Mouse (Mus musculus): ENCODE results near the gene Man2c1. TPM values are rescaled to one million over a fixed set of nuclear protein-coding genes. Genes with fewer than 3 reads are reported as not detected.
A peak's percentile ranks its signal among the peaks of the same experiment; 100 is the strongest.

Gene Man2c1
- total RNA-seq, 2 experiments from 2014 or later, result 48.9 to 61.6 TPM

GRCm38 (mm10) chr9:57157499-57157898, 27.0 kb downstream of the Man2c1 start:
- DNase-seq, result no peak

DNA sequence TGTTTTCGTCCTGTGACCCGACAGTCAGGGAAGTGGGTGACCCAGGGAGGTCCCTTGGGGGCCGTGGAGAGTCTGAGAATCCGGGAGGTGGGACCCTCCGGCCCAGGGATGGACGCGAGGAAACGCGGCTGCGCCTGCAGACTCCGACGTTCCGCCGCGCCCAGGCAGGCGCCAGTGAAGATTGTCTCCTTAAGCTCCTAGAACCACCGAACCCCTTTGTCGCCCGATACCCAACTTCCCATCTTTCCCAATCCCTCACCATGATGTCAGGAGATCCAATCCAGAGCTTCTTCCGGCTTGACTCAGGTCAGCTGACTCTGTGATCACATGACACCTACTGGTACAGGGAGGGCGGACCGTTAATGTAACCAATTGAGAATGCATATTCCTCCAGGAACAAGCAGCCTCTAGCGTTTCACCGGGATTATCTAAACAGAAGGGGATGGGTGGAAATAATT, 27.6 kb downstream of the Man2c1 start, which contains the start of gene Commd4:
TSS of gene Commd4 (minus strand) at position 319 of the 458 bp plus-strand sequence.
- peak; percentile 93 for DNase-seq

GRCm38 (mm10) chr9:57158506-57158905, 28.0 kb downstream of the Man2c1 start:
- DNase-seq, result no peak

DNA sequence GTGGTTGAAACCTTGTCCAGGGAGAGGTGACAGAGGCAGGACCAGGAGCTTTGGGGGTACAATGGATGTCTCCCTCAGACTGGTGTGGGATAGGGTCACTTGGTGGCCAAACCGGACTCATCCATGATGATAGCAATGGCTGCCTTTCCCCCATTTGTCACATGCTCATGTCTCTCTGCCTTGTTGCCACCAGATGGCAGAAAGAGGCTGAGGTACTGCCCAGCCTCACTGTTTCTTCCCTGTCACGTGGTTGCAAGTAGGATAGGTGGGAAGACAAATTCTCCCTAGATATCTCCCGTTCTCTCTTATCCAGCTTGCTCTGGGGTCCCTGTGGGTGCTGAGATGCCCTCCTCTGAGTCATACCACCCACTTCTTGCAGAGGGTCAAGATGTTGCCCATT, 32.0 kb downstream of the Man2c1 start:
- DNase-seq, result no peak

GRCm38 (mm10) chr9:57163137-57163536, 32.6 kb downstream of the Man2c1 start:
- DNase-seq, result no peak

- DNase-seq, result no peak
Observed at GRCm38 (mm10) chr9:57166173-57166572, 35.7 kb downstream of the Man2c1 start.

DNA sequence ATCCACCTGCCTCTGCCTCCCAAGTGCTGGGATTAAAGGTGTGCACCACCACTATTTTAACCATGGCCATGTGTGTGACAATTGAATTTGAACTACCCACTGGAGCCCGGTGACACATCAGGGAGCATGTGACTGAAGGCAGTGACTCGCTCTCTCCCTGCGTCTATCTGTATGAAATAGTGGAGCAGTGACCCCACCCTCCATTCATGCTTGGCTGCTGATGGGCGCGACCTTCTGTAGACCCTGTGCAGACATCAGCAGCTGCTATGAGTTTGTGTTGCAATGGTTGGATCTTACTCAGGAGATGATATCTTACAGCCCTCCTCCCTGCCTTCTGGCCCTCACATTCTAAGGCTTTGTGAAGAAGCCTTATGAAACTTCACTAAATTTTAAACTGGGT, 37.9 kb downstream of the Man2c1 start:
- DNase-seq, result no peak

Other genes with a start within 250 kb of the Man2c1 start
- 1 to 10 TPM; 7.0 to 9.3 TPM for gene Snx33, start 202.3 kb upstream of the Man2c1 start, total RNA-seq (2021)
- 10 to 100 TPM; 43.0 to 46.6 TPM for gene Imp3, start 193.2 kb upstream of the Man2c1 start, total RNA-seq (2021)
- gene Snupn, start 179.8 kb upstream of the Man2c1 start, total RNA-seq (2021), result 1 to 10 TPM; 6.4 to 6.8 TPM
- gene Ptpn9, start 135.8 kb upstream of the Man2c1 start, total RNA-seq (2021), result 10 to 100 TPM; 11.3 to 12.6 TPM
- 10 to 100 TPM; 25.1 to 29.9 TPM for gene Sin3a, start 58.6 kb upstream of the Man2c1 start, total RNA-seq (2021)
- gene Neil1, start 17.6 kb downstream of the Man2c1 start, total RNA-seq (2021), result 1 to 10 TPM; 4.3 to 4.7 TPM
- 10 to 100 TPM; 30.4 to 30.6 TPM for gene Commd4, start 27.6 kb downstream of the Man2c1 start, total RNA-seq (2021)
- gene Trcg1, start 105.9 kb downstream of the Man2c1 start, total RNA-seq (2021), result not detected
- 10 to 100 TPM; 10.2 to 12.8 TPM for gene 1700017B05Rik, start 131.9 kb downstream of the Man2c1 start, total RNA-seq (2021)